8 mouse cellular contexts compared by ENCODE assay signal in genomic region chr12:8673121-8673973, GRCm38 (mm10). TPM values are rescaled to one million over a fixed set of nuclear protein-coding genes. Genes with fewer than 3 reads are reported as not detected.
DNase-seq lines count a peak whose midpoint lies in the region; ATAC-seq and TF ChIP-seq lines count a peak whose summit lies in the region.

No protein-coding gene starts in this region.

- H3K4me1 ChIP-seq in embryonic facial prominence, embryonic 15.5 days = peaks cover 16% of the 10 kb centered on the region
- peaks cover 7% of the 10 kb centered on the region for H3K4me1 ChIP-seq in limb, embryonic 11.5 days (ENCODE audit: control insufficient read depth, insufficient read depth, low read length)
- H3K4me1 ChIP-seq in olfactory bulb, adult 2 months (ENCODE audit: control insufficient read depth, insufficient read depth, low read length) = no peaks in the 10 kb centered on the region

- H3K4me2 ChIP-seq in embryonic facial prominence, embryonic 15.5 days (replicated peaks) = peak overlapping the region; percentile 65
- H3K4me2 ChIP-seq in limb, embryonic 11.5 days (ENCODE audit: low read depth, severe bottlenecking) = peak overlapping the region; percentile 46

- no peaks in the 10 kb centered on the region for H3K9me3 ChIP-seq in embryonic facial prominence, embryonic 15.5 days (replicated peaks)
- no peaks in the 10 kb centered on the region for H3K9me3 ChIP-seq in limb, embryonic 11.5 days (ENCODE audit: control insufficient read depth, low read length)

- ATAC-seq in embryonic facial prominence, embryonic 15.5 days (ENCODE audit: insufficient number of reproducible peaks, low FRiP score, low TSS enrichment, low read depth) = no peak; the same call in 1 of the 2 replicates
- ATAC-seq in limb, embryonic 11.5 days (ENCODE audit: insufficient number of reproducible peaks, low FRiP score, low TSS enrichment, low read depth) = no peak

- H3K36me3 ChIP-seq in embryonic facial prominence, embryonic 15.5 days = no peaks in the 10 kb centered on the region
- H3K36me3 ChIP-seq in limb, embryonic 11.5 days (ENCODE audit: control insufficient read depth, insufficient read depth, low read length) = no peaks in the 10 kb centered on the region

- no peak for TF ChIP-seq POLR2A in olfactory bulb, adult 2 months (IDR thresholded peaks at IDR 0.05; ENCODE audit: insufficient read depth, low read depth, low read length)

- WGBS in embryonic facial prominence, embryonic 15.5 days = 39% methylated on average over 17 of the region's 17 CpGs
- WGBS in limb, embryonic 11.5 days = 39% methylated on average over 17 of the region's 17 CpGs
- 33% methylated on average over 17 of the region's 17 CpGs for WGBS in olfactory bulb, adult 2 months

- H3K9ac ChIP-seq in embryonic facial prominence, embryonic 15.5 days = peak overlapping the region; percentile 60
- peak overlapping the region; percentile 74 for H3K9ac ChIP-seq in limb, embryonic 11.5 days (ENCODE audit: low read length)

- DNase-seq in embryo, embryonic 11 days = peak; percentile 24
- no peak for DNase-seq in embryo, embryonic 10.5 days (ENCODE audit: low spot score)
- peak; percentile 80 for DNase-seq in 416B (ENCODE audit: low read depth)
- no peak for DNase-seq in limb, embryonic 11.5 days (ENCODE audit: low spot score)
- no peak for DNase-seq in frontal cortex, postnatal 10 days (ENCODE audit: low spot score in 2 of 2)
- DNase-seq in testis, postnatal 14 days (ENCODE audit: low spot score) = no peak

- peak overlapping the region; percentile 89 for H3K4me3 ChIP-seq in embryonic facial prominence, embryonic 15.5 days (replicated peaks)
- peak overlapping the region; percentile 91 for H3K4me3 ChIP-seq in limb, embryonic 11.5 days (ENCODE audit: low read depth, low read length)
- peak overlapping the region; percentile 63 for H3K4me3 ChIP-seq in olfactory bulb, adult 2 months (ENCODE audit: insufficient read depth, low read depth, low read length)

- H3K27me3 ChIP-seq in embryonic facial prominence, embryonic 15.5 days = no peaks in the 10 kb centered on the region
- H3K27me3 ChIP-seq in limb, embryonic 11.5 days (ENCODE audit: control insufficient read depth, insufficient read depth, low read length) = no peaks in the 10 kb centered on the region

- H3K27ac ChIP-seq in embryonic facial prominence, embryonic 15.5 days (replicated peaks) = peak overlapping the region; percentile 88
- H3K27ac ChIP-seq in limb, embryonic 11.5 days (replicated peaks; ENCODE audit: low read depth, low read length) = peak overlapping the region; percentile 60
- peak overlapping the region; percentile 76 for H3K27ac ChIP-seq in olfactory bulb, adult 2 months (ENCODE audit: insufficient read depth, low read depth, low read length)

- no peak for TF ChIP-seq CTCF in olfactory bulb, adult 2 months (IDR thresholded peaks at IDR 0.05; ENCODE audit: insufficient read depth, low read depth, low read length)

RNA-seq across cellular contexts. Expression of gene Pum2, which starts 0.6 kb away (rescaled TPM):
- polyA plus RNA-seq in embryonic facial prominence, embryonic 15.5 days (2015; fragmentation: Nextera tagmentation; extraction: Ambion mirVana) = 39.2 and 41.0 TPM in 2 replicates
- 73.6 and 73.7 TPM in 2 replicates for polyA plus RNA-seq in limb, embryonic 11.5 days (2014; fragmentation: Nextera tagmentation; extraction: Ambion mirVana)
- polyA plus RNA-seq in olfactory bulb, adult 2 months (2012; ENCODE audit: insufficient read depth, insufficient read length, low replicate concordance, missing spikeins) = 147 and 218 TPM in 2 replicates

Comparison
In these comparisons a context has a peak if more than half of its experiments do, and no peak if none do; other contexts are left out.
1. DNase-seq: peak in embryo, embryonic 11 days (single experiment) and 416B (single experiment); none in embryo, embryonic 10.5 days (single experiment), limb, embryonic 11.5 days (single experiment), frontal cortex, postnatal 10 days (0 of 2) and testis, postnatal 14 days (single experiment).
2. Peak in every context shown above with its lines, with median percentiles within 50 percentile points of each other: H3K27ac ChIP-seq and H3K4me3 ChIP-seq.